Comparison of ENCODE assay signal across 8 mouse cellular contexts in the genomic region with DNA sequence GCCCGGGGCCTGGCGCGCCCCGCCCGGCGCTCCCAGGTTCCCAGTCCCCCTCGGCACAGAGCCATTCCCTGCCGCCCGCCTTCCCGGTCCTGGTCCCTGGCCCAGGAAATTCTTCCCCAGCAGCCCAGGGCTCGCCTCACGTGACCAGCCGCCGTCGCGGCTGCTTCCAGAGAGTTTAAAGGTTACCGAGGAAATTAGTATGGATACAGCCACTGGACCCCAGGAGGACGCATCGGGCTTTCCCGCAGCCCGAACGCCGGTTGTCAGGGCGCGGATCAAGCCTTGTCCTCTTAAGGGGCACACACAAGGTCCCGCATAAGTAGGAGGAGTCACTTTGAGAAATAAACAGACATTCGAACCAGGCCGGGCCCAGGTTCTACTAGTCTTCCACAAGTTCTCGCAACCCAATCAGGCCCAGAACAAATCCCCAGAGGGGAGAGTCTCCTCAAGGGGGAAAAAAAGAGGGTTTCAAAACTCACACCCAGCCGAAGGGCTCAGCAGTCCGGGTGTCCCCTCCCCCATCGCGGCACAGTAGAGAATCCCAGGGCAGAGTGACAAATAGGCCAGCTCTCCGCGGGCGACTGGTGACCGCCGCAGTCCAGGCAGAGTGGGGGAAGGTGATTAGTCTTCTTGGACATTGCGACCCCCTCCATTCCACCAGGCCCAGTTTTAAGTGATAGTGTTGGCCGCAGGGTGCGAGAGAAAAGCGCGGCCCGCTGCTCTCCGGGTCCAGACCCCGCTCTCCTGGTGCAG. TPM values are rescaled to one million over a fixed set of nuclear protein-coding genes. Genes with fewer than 3 reads are reported as not detected.
A peak's percentile ranks its signal among the peaks of the same experiment; 100 is the strongest.
DNase-seq lines count a peak whose midpoint lies in the region; ATAC-seq and TF ChIP-seq lines count a peak whose summit lies in the region.

No protein-coding gene starts in this region.

- DNase-seq in 3134 (ENCODE audit: extremely low read depth, insufficient read length, low spot score) = peak; percentile 90
- peak; percentile 88 to 96 for DNase-seq in adrenal gland, adult (ENCODE audit: inconsistent age in 2 of 2, low spot score in 1 of 2)
- peak; percentile 72 for DNase-seq in embryonic facial prominence, embryonic 11.5 days (ENCODE audit: low spot score)
- DNase-seq in heart, adult 9 months (ENCODE audit: low spot score in 2 of 2) = peak; percentile 90 to 92
- peak; percentile 95 for DNase-seq in kidney, adult 9 months
- peak; percentile 61 for DNase-seq in splenic B cell, adult 2 months (ENCODE audit: low read depth, low spot score)

- H3K4me3 ChIP-seq in embryonic facial prominence, embryonic 11.5 days (ENCODE audit: low read depth, low read length) = peak overlapping the region; percentile 73
- H3K4me3 ChIP-seq in liver, embryonic 12.5 days = peak overlapping the region; percentile 69
- H3K4me3 ChIP-seq in myocyte = peak overlapping the region; percentile 96

- TF ChIP-seq POLR2A in myocyte (IDR thresholded peaks at IDR 0.05; ENCODE audit: insufficient read length, low read depth) = peak; percentile 36

- H3K4me2 ChIP-seq in embryonic facial prominence, embryonic 11.5 days (ENCODE audit: low read depth, low read length) = peak overlapping the region; percentile 96
- peak overlapping the region; percentile 97 for H3K4me2 ChIP-seq in liver, embryonic 12.5 days
- H3K4me2 ChIP-seq in myocyte (ENCODE audit: low read depth) = peak overlapping the region; percentile 74

- no peaks in the 10 kb centered on the region for H3K79me2 ChIP-seq in myocyte (ENCODE audit: control insufficient read depth, insufficient read depth)

- H3K27ac ChIP-seq in embryonic facial prominence, embryonic 11.5 days (replicated peaks; ENCODE audit: low read depth, low read length) = peak overlapping the region; percentile 89
- peak overlapping the region; percentile 85 for H3K27ac ChIP-seq in liver, embryonic 12.5 days

- no peaks in the 10 kb centered on the region for H3K27me3 ChIP-seq in embryonic facial prominence, embryonic 11.5 days (ENCODE audit: control insufficient read depth, insufficient read depth, low read length)
- H3K27me3 ChIP-seq in liver, embryonic 12.5 days (replicated peaks) = peaks cover 47% of the 10 kb centered on the region
- H3K27me3 ChIP-seq in myocyte (ENCODE audit: control insufficient read depth, insufficient read depth, insufficient read length) = no peaks in the 10 kb centered on the region
- H3K27me3 ChIP-seq in splenic B cell, adult 2 months (ENCODE audit: control insufficient read depth, insufficient read depth, low read length, poor library complexity, severe bottlenecking) = no peaks in the 10 kb centered on the region

- no peaks in the 10 kb centered on the region for H3K36me3 ChIP-seq in embryonic facial prominence, embryonic 11.5 days (replicated peaks; ENCODE audit: control insufficient read depth, insufficient read depth, low read depth, low read length)
- H3K36me3 ChIP-seq in liver, embryonic 12.5 days = no peaks in the 10 kb centered on the region
- no peaks in the 10 kb centered on the region for H3K36me3 ChIP-seq in myocyte (ENCODE audit: control insufficient read depth, insufficient read depth)
- no peaks in the 10 kb centered on the region for H3K36me3 ChIP-seq in splenic B cell, adult 2 months (ENCODE audit: control insufficient read depth, insufficient read depth, low read length, poor library complexity, severe bottlenecking)

- no peaks in the 10 kb centered on the region for H3K4me1 ChIP-seq in embryonic facial prominence, embryonic 11.5 days (ENCODE audit: control insufficient read depth, insufficient read depth, low read length)
- peaks cover 59% of the 10 kb centered on the region for H3K4me1 ChIP-seq in liver, embryonic 12.5 days

- H3K9ac ChIP-seq in embryonic facial prominence, embryonic 11.5 days (replicated peaks; ENCODE audit: low read length) = peak overlapping the region; percentile 83
- H3K9ac ChIP-seq in liver, embryonic 12.5 days = peak overlapping the region; percentile 84

- no peaks in the 10 kb centered on the region for H3K9me3 ChIP-seq in embryonic facial prominence, embryonic 11.5 days (replicated peaks; ENCODE audit: control insufficient read depth, low read length)
- H3K9me3 ChIP-seq in liver, embryonic 12.5 days (replicated peaks) = no peaks in the 10 kb centered on the region

- ATAC-seq in embryonic facial prominence, embryonic 11.5 days (replicated peaks; ENCODE audit: insufficient number of reproducible peaks, low FRiP score, low TSS enrichment, low read depth) = peak; percentile 37; the same call in 1 of the 2 replicates
- ATAC-seq in liver, embryonic 12.5 days = peak; percentile 71

- peak overlapping the region; percentile 87 for H3ac ChIP-seq in myocyte (ENCODE audit: control insufficient read depth, insufficient read length)

- WGBS in embryonic facial prominence, embryonic 11.5 days = under 1% methylated on average over 46 of the region's 46 CpGs
- WGBS in liver, embryonic 12.5 days (ENCODE audit: insufficient replicate concordance) = under 1% methylated on average over 46 of the region's 46 CpGs

TF ChIP-seq in myocyte, 11 proteins besides CTCF, POLR2A, EP300 and RAD21:
- TF ChIP-seq CEBPB (IDR thresholded peaks at IDR 0.05; ENCODE audit: insufficient read depth, poor library complexity, severe bottlenecking) = no peak
- TF ChIP-seq MAX (IDR thresholded peaks at IDR 0.05; ENCODE audit: low read depth) = no peak
- TF ChIP-seq POLR2AphosphoS2 (IDR thresholded peaks at IDR 0.05; ENCODE audit: insufficient read length, low read depth) = no peak
- peak; percentile 94 for TF ChIP-seq USF1 (IDR thresholded peaks at IDR 0.05; ENCODE audit: low read depth)
- no peak for TF ChIP-seq SRF (IDR thresholded peaks at IDR 0.05; ENCODE audit: control insufficient read depth, insufficient read length, low read depth)
- no peak for TF ChIP-seq TCF12 (IDR thresholded peaks at IDR 0.05; ENCODE audit: insufficient read depth, poor library complexity, severe bottlenecking)

RNA-seq across cellular contexts. Expression of a gene that starts 0.8 kb away (rescaled TPM):
- polyA plus RNA-seq in embryonic facial prominence, embryonic 11.5 days (2014; fragmentation: Nextera tagmentation; extraction: Ambion mirVana) = 6.1 and 6.7 TPM in 2 replicates
- polyA plus RNA-seq in liver, embryonic 12.5 days (2016; fragmentation: Nextera tagmentation; extraction: Ambion mirVana) = 1.9 and 2.3 TPM in 2 replicates
- 1.9 TPM for polyA plus RNA-seq in myocyte (2012; fragmentation: generic; extraction: Trizol)

RNA-seq across cellular contexts. Expression of a gene that starts 21.8 kb away (rescaled TPM):
- polyA plus RNA-seq in embryonic facial prominence, embryonic 11.5 days (2014; fragmentation: Nextera tagmentation; extraction: Ambion mirVana) = 12.3 and 12.6 TPM in 2 replicates
- 12.2 and 12.6 TPM in 2 replicates for polyA plus RNA-seq in liver, embryonic 12.5 days (2016; fragmentation: Nextera tagmentation; extraction: Ambion mirVana)
- polyA plus RNA-seq in myocyte (2012; fragmentation: generic; extraction: Trizol) = 6.1 TPM

Comparison
In these comparisons a context has a peak if more than half of its experiments do, and no peak if none do; other contexts are left out.
1. Peak in every context shown above with its lines: DNase-seq, ATAC-seq, H3K4me3 ChIP-seq and H3K27ac ChIP-seq.